Mouse (Mus musculus): Measurements from ENCODE around the gene Prr23a1.

- TF ChIP-seq CTCF (conservative IDR thresholded peaks at IDR 0.05; ENCODE audit: low read length) (no peak), NANOG (IDR thresholded peaks at IDR 0.05; ENCODE audit: borderline replicate concordance, low read length) (no peak)
These were observed 26.2 kb upstream of the Prr23a1 start for GRCm38 (mm10) chr9:98816066-98816465.
